Mouse (Mus musculus): ENCODE data around the gene Cfp.

GRCm38 (mm10) chrX:20931364-20931763, at the start of gene Cfp:
- no peak for TF ChIP-seq POLR2A (IDR thresholded peaks at IDR 0.05; ENCODE audit: borderline replicate concordance, extremely low read depth, low read depth, low read length)
- no peak for TF ChIP-seq CTCF (IDR thresholded peaks at IDR 0.05; ENCODE audit: insufficient read depth, low read length)

Measured in lung, adult 2 months (tissue).